Mouse (Mus musculus) left cerebral cortex, adult 8-10 months (tissue): ENCODE data around the gene Pomgnt2. TPM values are rescaled to one million over a fixed set of nuclear protein-coding genes. Genes with fewer than 3 reads are reported as not detected.

ENCODE experiments used
- DNase-seq, 2 experiments: peaks; one replicate each; pipeline ENCODE4 v3.0.0; 2022; ENCODE audit warnings: low spot score in 2 of 2
- total RNA-seq, 4 experiments: library from RNA; stranded (reverse); gene quantifications; 2 replicates each; pipeline ENCODE4 v1.2.4; 2022

Pomgnt2 gene
- total RNA-seq, 4 experiments from 2014 or later, result 40.1 to 46.1 (median 41.8) TPM

DNA sequence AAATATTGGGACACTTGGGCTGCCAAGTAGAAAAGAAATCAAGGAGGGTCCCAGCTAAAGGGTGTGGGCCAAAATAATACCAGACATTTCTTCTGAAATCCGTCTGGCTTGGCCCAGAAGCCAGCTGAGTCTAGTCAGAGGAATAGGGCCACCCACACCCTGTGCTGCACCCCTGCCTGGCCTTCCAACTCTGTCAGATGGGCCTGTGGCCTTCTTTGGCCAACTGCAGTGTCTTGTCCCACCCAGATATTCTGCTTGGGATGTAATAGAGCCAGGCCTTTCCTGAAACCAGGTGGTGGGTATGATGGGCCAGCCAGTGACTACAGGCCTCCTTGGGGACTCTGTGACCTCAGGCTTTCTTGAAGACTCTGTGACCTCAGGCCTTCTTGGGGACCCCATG, 23.7 kb downstream of the Pomgnt2 start:
- no peak for DNase-seq

DNA sequence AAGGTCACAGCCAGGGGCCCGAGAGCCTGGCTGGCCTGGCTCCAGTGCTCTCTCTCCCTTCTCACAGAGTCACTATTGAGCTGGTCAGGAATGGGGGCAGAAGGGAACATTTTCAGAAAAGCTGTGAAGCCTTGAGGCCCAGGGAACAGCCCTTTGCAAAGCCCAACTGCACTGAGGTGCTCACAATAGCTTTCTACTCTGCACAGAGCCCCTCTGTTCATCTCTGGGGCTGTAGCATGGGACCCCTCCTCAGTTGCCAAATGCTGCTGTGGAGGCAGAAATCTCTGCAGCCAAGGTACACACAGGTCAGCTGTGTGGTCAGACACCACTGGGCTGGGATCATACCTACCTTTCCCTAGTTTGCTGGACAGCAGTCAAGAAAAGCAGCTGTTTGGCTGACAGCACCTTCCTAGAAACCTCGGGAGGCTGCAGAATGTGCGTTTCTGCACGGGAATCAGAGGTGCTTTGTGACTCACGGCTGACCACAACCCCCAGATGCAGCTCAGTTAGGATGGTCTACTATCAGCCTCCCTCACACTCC, 27.0 kb downstream of the Pomgnt2 start:
- DNase-seq, result no peak

DNA sequence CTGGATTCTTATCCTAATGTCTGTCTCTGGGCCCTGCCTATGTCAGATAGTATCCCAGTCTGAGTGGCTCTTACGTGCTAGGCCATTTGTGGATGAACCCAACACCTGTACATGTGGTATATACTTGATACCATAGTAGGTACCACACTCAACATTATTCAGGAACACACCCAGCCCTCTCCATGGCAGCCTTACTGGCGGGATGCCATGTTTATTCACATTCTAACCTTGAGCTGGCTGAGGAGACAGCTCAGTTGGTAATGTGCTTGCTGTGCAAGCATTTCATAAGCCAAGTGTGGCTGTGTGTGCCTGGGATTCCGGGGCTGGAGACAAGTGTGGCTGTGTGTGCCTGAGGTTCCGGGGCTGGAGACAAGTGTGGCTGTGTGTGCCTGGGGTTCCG, 28.7 kb downstream of the Pomgnt2 start:
- no peak for DNase-seq

DNA sequence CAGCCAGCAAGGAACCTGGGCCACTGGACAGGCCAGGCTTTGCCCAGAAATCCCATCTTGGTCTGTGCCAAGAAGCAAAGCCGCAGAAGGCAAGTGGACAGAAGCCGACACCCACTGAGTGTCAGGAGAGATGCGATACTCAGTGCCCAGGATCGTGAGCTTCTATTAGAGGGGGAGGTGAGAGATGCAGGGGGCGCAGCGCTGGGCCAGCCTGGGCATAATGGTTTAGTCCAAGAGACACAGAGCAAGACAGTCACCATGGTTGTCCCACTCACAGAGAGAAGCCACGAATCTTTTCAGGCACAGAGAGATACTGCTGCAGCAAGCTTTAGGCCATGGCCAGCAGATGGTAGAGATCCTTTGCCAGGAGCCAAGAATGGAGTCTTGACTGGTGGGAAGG, 32.0 kb downstream of the Pomgnt2 start:
- no peak for DNase-seq

DNA sequence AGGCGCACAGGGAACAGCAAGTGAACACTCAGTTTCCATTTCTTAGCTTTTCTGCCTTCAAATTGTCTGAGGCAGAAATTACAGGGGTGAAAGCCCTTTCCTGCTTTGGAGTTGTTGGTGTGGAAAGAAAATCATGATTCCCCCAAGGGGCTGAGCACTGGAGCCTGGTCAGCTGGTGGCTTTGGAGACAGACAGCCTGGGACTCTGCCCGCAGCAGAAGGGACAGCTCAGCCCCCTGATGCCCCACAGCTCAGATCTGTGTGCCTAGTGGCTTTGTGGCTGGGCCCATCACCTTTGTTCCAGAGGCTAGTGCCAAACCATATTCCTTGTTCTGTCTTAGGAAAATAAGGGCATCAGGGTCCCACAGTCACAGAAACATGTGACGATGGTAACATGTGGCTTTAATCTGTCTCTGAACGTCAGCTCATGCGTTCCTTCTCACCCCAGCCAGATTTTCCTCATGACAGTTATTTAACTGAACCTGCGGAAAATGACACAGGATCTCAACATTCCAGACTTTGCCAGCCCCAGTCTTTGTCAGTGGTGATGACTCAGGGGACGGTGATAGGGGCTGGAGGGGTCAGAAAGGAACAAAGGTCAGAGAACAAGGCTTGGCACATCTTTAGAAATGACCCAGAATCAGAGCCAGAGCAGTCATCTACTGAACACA, 36.8 kb downstream of the Pomgnt2 start:
- DNase-seq, result no peak

DNA sequence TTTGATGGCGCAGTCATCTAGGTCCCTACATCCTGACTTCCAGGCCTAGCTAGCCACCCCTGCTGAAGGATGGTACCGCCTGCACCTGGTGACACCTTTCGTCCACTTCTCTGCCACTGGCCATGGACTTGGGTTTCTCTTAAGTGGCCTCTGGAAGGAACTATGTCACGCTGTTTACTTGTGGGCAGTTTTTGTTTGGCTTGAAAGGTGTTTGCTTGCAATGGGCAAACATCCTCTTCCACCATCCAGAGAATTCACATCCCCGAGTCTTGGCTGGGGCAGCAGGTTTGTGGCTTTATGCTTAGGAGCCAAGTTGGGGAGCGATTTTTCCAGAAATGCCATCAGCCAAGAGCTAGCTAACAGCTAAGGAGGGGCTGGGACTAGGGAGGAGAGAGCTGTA, 44.3 kb downstream of the Pomgnt2 start:
- DNase-seq, result no peak

DNA sequence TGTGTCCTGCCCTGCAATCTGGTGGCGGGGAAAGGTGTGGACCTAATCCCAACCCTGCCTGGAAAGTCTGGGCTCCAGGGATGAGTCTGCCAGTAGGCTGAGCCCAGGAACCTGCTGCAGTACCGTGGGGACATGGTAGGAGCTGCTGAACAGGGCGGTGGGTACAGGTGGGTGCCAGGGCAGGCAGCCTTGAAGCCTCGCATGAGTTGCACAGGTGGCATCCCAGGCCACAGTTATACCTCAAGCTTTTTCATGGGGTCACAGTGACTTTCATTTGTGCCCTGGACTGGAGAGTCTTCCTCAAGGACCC, 45.8 kb downstream of the Pomgnt2 start:
- DNase-seq, result no peak

DNA sequence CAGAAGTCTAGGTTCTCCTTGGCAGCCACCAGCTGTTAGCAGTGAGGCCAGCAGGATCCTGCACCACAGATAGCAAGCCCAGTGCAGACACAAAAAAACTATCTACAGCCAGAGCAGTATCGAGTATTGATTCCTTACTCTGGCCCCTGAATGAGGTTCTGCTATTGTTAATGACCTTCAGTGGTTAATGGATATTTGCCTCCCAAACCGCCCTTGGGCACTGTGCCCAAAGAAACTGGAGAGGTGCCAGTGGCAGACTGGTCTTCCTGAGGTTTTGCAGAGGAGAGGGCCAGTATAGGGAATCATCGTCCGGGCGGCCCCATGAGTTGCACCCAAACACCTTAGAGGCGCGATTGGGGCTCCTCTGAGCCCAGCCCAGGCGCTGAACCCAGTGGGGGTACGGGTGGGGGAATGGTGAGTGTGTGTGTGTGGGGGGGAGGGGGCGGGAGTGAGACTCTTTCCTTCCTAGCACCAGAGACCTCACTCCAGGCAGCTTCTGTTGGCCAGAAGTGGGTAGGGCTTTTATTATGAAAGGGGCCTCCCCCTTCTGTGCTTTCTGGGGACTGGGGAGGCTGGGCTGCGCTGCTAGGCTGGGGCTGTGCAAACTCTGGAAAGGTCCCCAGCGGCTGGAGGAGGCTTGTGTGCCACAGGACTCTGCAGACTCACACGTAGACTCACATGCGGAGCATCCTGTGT, 46.3 kb downstream of the Pomgnt2 start, which contains the start of gene Fam198a:
Fam198a (plus strand) TSS at position 571 of the 696 bp plus-strand sequence.
- DNase-seq, result no peak

DNA sequence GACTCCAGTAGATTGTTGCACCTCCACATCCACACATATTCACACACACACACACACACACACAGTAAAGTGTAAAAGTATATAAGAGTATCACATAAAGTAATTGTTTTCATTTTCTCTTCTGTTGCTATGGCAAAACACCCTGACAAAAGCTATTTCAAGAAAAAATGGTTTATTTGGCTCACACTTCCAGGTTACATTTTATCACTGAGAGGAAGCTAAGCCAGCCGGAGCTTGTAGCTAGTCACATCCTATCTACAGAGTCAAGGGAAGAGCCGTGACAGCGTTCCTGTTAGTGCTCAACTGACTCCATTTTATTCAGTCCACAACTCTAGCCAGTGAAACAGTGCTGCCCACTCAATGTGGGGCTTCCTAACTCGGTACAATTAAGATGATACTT, 48.5 kb downstream of the Pomgnt2 start:
- DNase-seq, result no peak

DNA sequence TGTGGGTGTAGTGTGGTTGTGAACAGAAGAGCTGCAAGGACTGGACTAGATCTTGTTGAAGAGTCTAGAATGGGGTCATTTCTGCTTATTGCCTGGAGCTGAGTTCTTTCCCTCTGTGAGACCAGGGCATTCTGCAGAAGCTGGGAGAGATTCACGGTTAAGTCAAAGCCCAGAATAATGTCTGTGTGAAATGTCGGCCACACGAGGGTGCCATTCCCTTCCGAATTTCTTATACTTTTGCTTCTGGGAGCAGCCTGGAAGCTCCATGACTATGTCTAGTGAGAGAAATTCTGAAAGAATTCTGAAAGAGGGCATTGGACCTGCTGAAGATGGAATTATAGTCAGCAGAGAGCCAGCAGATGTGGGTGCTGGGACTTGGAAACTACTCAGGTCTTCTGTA, 49.1 kb downstream of the Pomgnt2 start:
- peak; percentile 35 to 64 for DNase-seq

DNA sequence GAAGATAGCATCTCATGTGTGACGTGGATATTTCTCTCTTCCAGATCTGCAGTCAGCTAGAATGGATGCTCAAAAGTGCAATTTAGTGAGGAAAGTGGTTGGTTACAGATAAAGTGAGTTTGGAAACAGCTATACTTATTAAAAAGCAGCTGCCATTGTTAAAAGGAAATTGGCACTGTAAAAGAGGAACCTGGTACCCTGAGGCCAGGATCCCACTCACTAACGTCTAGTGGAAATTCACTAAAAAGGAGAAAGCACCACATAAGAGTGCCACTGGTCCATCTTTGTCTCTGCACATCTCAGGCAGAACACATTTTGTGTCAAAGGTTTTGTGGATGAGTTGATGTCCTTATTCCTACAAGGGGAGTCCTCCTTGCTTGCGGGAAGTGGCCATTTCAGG, 53.3 kb downstream of the Pomgnt2 start:
- no peak for DNase-seq

DNA sequence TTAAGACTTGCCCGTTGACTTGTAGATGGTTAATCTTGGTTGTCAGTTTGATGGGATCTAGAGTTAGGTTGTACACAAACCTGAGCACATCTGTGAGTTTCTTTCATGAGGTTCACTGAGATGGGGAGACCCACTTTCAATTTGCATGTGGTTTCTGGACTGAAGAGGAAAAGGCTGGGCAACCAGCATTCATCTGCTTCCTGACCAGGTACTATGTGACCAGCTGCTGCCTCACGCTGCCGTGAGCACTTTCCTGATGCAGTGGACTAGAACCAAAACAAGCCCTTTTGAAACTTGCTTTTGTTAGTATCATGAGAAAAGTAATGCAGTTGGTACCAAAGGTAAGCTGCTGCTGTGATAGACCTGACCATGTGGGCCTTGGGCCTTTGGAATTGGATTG, 53.9 kb downstream of the Pomgnt2 start:
- DNase-seq, result no peak

DNA sequence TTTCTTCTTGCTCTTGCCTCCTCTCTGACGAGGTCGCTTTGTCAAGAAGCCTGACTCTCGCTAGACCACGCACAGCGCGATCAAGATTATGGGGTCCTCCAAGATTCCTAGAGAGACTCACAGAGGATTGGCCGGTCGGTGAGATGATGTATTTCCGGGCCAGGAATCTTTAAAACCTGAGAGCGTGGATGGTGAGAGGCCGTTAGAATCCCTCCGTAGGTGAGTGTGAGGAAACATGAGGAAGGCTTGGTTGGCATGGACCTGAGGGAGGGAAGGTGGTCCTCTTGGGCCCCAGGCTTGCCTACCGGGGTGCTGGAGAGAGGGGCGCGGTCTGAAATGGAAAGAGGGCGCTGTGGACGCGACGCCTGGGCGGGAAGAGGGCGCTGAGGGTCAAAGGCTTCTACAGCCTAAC, 59.0 kb downstream of the Pomgnt2 start:
- no peak for DNase-seq

DNA sequence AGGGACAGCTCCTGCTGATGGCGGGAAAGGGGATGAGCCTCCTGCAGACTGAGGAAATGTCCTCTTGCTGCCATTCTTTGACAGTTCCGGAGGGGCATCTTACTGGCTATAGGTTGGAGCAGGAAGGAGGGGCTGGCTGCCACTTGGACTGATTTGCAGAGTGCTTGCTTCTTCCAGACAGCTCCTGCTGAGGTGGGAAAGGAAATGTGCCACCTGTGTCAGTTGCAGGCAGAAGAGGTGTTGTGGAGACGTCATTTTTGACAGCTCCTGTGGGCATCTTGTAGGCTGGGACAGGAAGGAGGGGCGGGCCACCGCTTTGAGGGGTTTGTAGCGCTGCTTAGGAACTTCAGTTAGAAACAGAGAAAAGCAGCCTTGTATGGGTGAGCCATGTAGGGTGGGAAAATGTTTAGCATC, 59.5 kb downstream of the Pomgnt2 start:
- no peak for DNase-seq

DNA sequence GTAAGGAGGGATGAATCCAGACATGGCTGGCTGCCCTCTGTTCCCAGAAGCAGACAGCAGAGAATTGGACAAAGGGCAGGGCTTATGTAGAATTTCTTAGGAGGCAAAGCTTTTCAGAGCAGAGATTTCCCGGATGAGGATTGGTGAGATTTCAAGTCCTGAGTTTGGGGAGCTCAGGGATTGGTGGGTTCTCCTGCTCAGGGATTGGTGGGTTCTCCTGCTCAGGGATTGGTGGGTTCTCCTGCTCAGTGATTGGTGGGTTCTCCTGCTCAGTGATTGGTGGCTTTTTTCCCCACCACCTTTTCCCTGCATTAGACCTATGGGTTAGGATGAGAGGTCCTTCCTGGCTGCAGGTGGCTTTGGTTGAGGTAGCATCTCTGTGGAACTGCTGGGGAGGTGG, 60.0 kb downstream of the Pomgnt2 start:
- DNase-seq, result no peak

DNA sequence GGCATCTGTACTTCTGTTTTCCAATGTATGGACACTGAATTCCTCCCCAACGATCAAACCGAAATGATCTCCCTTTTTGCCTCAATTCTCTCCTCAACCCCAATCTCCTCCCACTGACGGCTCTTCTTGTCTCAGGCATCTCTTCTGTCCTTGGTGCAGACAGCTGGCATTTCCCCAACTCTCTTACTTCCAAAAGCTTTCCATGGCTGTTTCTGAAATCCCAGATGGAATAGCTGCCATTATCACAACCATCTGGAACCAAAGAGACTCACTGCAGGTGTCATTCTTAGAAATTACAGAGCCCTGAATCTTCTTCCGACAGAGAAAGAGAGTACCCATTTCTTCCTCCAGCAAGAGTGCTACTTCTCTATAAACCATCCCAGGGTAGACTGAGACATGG, 62.1 kb downstream of the Pomgnt2 start:
- no peak for DNase-seq

Other genes starting within 250 kb of the Pomgnt2 start
- gene Zfp651, start 237.8 kb downstream of the Pomgnt2 start, total RNA-seq, result 100 to 1,000 TPM in 3 of 4 experiments, 10 to 100 TPM in 1; 96.9 to 107 (median 105) TPM
- gene Klhl40, start 219.5 kb downstream of the Pomgnt2 start, total RNA-seq, result 10 to 100 TPM in 1 of 4 experiments, 1 to 10 TPM in 3; 7.6 to 10.9 (median 8.8) TPM
- 10 to 100 TPM; 18.6 to 24.6 (median 23.2) TPM for gene Hhatl, start 204.6 kb downstream of the Pomgnt2 start, total RNA-seq
- gene Ccdc13, start 157.6 kb downstream of the Pomgnt2 start, total RNA-seq, result 1 to 10 TPM; 6.1 to 7.6 (median 6.5) TPM
- gene Higd1a, start 138.7 kb downstream of the Pomgnt2 start, total RNA-seq, result 100 to 1,000 TPM in 1 of 4 experiments, 10 to 100 TPM in 3; 86.5 to 102 (median 89.7) TPM
- 10 to 100 TPM in 1 of 4 experiments, 1 to 10 TPM in 3; 4.5 to 11.2 (median 5.5) TPM for gene Ackr2, start 98.8 kb downstream of the Pomgnt2 start, total RNA-seq
- not detected for gene Cyp8b1, start 80.8 kb downstream of the Pomgnt2 start, total RNA-seq
- 1 to 10 TPM; 5.1 to 6.9 (median 6.5) TPM for gene Fam198a, start 46.1 kb downstream of the Pomgnt2 start, total RNA-seq
- 100 to 1,000 TPM; 105 to 111 (median 109) TPM for gene Snrk, start 120.2 kb upstream of the Pomgnt2 start, total RNA-seq